In the genomic region with DNA sequence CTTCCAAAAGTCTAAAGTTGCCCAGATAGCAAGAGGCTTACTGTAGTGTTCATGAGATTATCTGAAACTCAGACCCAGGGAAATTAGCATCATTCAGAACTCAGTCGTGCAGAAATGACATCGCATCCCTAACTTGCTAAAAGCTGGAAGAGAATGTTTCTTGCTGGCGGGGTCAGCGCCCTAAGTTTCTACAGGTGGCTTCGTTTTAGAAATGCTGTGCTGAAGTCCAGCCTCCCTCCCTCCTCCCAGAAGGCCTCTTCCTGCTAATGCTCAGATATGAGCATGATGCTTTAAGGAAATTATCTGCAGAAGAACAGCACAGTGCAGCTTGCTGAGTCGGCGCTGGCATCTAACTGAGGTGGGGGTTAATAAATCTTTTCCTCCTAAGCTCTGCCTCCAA, we compare ENCODE assay signal across 17 mouse cellular contexts.
DNase-seq lines count a peak whose midpoint lies in the region; ATAC-seq and TF ChIP-seq lines count a peak whose summit lies in the region.
"Had no signal": no experiment of that assay in that cellular context is flagged by ENCODE, and none has a peak within 500 bp of the region (broad histone marks: within the 10 kb centered on the region; RNA-seq: fewer than 3 reads in every experiment).

No protein-coding gene starts in this region.

- peak overlapping the region; percentile 13; the same call in 1 of the 2 replicates for H3K27ac ChIP-seq in stomach, embryonic 14.5 days (ENCODE audit: low read length)
- H3K27ac ChIP-seq in stomach, postnatal 0 days (replicated peaks): no peak overlapping the region
- H3K27ac ChIP-seq: hindbrain, embryonic 10.5 days; limb, embryonic 13.5 days; neural tube, embryonic 13.5 days had no signal

- no peaks in the 10 kb centered on the region for H3K9me3 ChIP-seq in stomach, embryonic 14.5 days (ENCODE audit: control insufficient read depth, low read depth, low read length)
- no peaks in the 10 kb centered on the region for H3K9me3 ChIP-seq in stomach, postnatal 0 days (ENCODE audit: control insufficient read depth, low read length)
- H3K9me3 ChIP-seq: hindbrain, embryonic 10.5 days; limb, embryonic 13.5 days; megakaryocyte, embryonic 14.5 days; neural tube, embryonic 13.5 days had no signal

- no peaks in the 10 kb centered on the region for H3K27me3 ChIP-seq in stomach, embryonic 14.5 days (ENCODE audit: control insufficient read depth, insufficient read depth, low read length)
- no peaks in the 10 kb centered on the region for H3K27me3 ChIP-seq in stomach, postnatal 0 days (ENCODE audit: control insufficient read depth, insufficient read depth, low read length)
- H3K27me3 ChIP-seq: limb, embryonic 13.5 days; neural tube, embryonic 13.5 days had no signal

- H3K4me3 ChIP-seq in stomach, embryonic 14.5 days (ENCODE audit: low read depth, low read length): no peak overlapping the region
- H3K4me3 ChIP-seq in stomach, postnatal 0 days (ENCODE audit: low read depth, low read length): no peak overlapping the region
- H3K4me3 ChIP-seq: hindbrain, embryonic 10.5 days; limb, embryonic 13.5 days; megakaryocyte, embryonic 14.5 days; neural tube, embryonic 13.5 days had no signal

- peak; percentile 28 for DNase-seq in embryo, embryonic 10 days (ENCODE audit: low spot score)
- DNase-seq in embryo, embryonic 9.5 days (ENCODE audit: extremely low spot score): no peak
- peak; percentile 9 to 11 for DNase-seq in kidney, adult 8-10 months
- DNase-seq in kidney, adult 11 months: no peak
- no peak for DNase-seq in stomach, postnatal 0 days (ENCODE audit: low spot score)
- DNase-seq in cerebellum, postnatal 14 days: no peak
- no peak for DNase-seq in layer of hippocampus, adult 8-10 months (ENCODE audit: low spot score in 2 of 2)
- DNase-seq: adrenal gland, postnatal 10 days; cerebellum, postnatal 36 days; lung, adult 2 months; right cerebral cortex, adult 18-20 months; thymus, adult 2 months had no signal

- H3K9ac ChIP-seq in stomach, embryonic 14.5 days (replicated peaks; ENCODE audit: low read depth, low read length): no peak overlapping the region
- H3K9ac ChIP-seq in stomach, postnatal 0 days (ENCODE audit: low read length): no peak overlapping the region
- H3K9ac ChIP-seq: limb, embryonic 13.5 days; neural tube, embryonic 13.5 days had no signal

- TF ChIP-seq CTCF in stomach, postnatal 0 days (IDR thresholded peaks at IDR 0.05; ENCODE audit: low read depth): no peak

- H3K36me3 ChIP-seq in stomach, embryonic 14.5 days (ENCODE audit: control insufficient read depth, insufficient read depth, low read length): no peaks in the 10 kb centered on the region
- no peaks in the 10 kb centered on the region for H3K36me3 ChIP-seq in stomach, postnatal 0 days (ENCODE audit: control insufficient read depth, insufficient read depth, low read length)
- H3K36me3 ChIP-seq: limb, embryonic 13.5 days had no signal

- 0 out of 2 replicates have a peak, but pooled peaks cover 5% of the 10 kb centered on the region for H3K4me1 ChIP-seq in stomach, embryonic 14.5 days (ENCODE audit: control insufficient read depth, insufficient read depth, low read length)
- H3K4me1 ChIP-seq in stomach, postnatal 0 days (replicated peaks; ENCODE audit: control insufficient read depth, insufficient read depth): 0 out of 2 replicates have a peak, but pooled peaks cover 2% of the 10 kb centered on the region
- H3K4me1 ChIP-seq: megakaryocyte, embryonic 14.5 days had no signal

- no peak for TF ChIP-seq EP300 in stomach, postnatal 0 days (optimal IDR thresholded peaks at IDR 0.05)

- ATAC-seq in stomach, embryonic 14.5 days (ENCODE audit: insufficient number of reproducible peaks, insufficient read depth, low FRiP score, low read depth): peak; percentile 46; the same call in 1 of the 2 replicates
- ATAC-seq in stomach, postnatal 0 days (ENCODE audit: low FRiP score, low TSS enrichment): no peak

- 23% methylated on average over 7 of the region's 7 CpGs for WGBS in stomach, embryonic 14.5 days
- 25% methylated on average over 7 of the region's 7 CpGs for WGBS in stomach, postnatal 0 days

- no peak overlapping the region for H3K4me2 ChIP-seq in stomach, embryonic 14.5 days (replicated peaks; ENCODE audit: low read depth, low read length)
- no peak overlapping the region for H3K4me2 ChIP-seq in stomach, postnatal 0 days (replicated peaks; ENCODE audit: low read depth)
- H3K4me2 ChIP-seq: limb, embryonic 13.5 days; neural tube, embryonic 13.5 days had no signal

Comparison
In these comparisons a context has a peak if more than half of its experiments do, and no peak if none do; other contexts are left out.
1. DNase-seq: peak in embryo, embryonic 10 days (single experiment) and kidney, adult 8-10 months (2 of 2); none in embryo, embryonic 9.5 days (single experiment), kidney, adult 11 months (single experiment), stomach, postnatal 0 days (single experiment), cerebellum, postnatal 14 days (0 of 2) and layer of hippocampus, adult 8-10 months (0 of 2).